Mouse (Mus musculus): Measurements from ENCODE around the gene Dph1. TPM values are rescaled to one million over a fixed set of nuclear protein-coding genes. Genes with fewer than 3 reads are reported as not detected.

The Dph1 gene
- total and polyA plus RNA-seq, 2 experiments from 2014 or later, result 20.2 to 72.1 TPM

GRCm38 (mm10) chr11:75230272-75230760, 39.3 kb upstream of the Dph1 start:
- 93% methylated on average over 6 of the region's 6 CpGs for WGBS
- Histone ChIP-seq H3K36me3 (replicated peaks; ENCODE audit: control insufficient read depth, insufficient read depth, low read length) (no peaks in the 10 kb centered on the region), H3K4me2 (ENCODE audit: low read depth, low read length) (no peak overlapping the region), H3K9ac (replicated peaks; ENCODE audit: low read depth, low read length) (no peak overlapping the region), H3K27ac (ENCODE audit: low read depth) (no peak overlapping the region), H3K4me1 (ENCODE audit: control insufficient read depth, insufficient read depth) (peaks cover 5% of the 10 kb centered on the region), H3K9me3 (replicated peaks; ENCODE audit: control insufficient read depth, low read length) (no peaks in the 10 kb centered on the region), H3K27me3 (ENCODE audit: control insufficient read depth, insufficient read depth, low read length) (0 out of 2 replicates have a peak, but pooled peaks cover 5% of the 10 kb centered on the region), H3K4me3 (ENCODE audit: low read depth, low read length) (no peak overlapping the region)
- ATAC-seq (ENCODE audit: insufficient read depth, low read depth), result no peak
- TF ChIP-seq EP300 (IDR thresholded peaks at IDR 0.05; ENCODE audit: low read depth) (no peak), CTCF (IDR thresholded peaks at IDR 0.05; ENCODE audit: low read depth) (no peak)
- no peak for DNase-seq (ENCODE audit: low spot score)

- Histone ChIP-seq H3K9ac (replicated peaks; ENCODE audit: low read depth, low read length) (no peak overlapping the region), H3K4me1 (ENCODE audit: control insufficient read depth, insufficient read depth) (no peaks in the 10 kb centered on the region), H3K4me2 (ENCODE audit: low read depth, low read length) (no peak overlapping the region), H3K27me3 (ENCODE audit: control insufficient read depth, insufficient read depth, low read length) (no peaks in the 10 kb centered on the region), H3K36me3 (replicated peaks; ENCODE audit: control insufficient read depth, insufficient read depth, low read length) (no peaks in the 10 kb centered on the region), H3K4me3 (ENCODE audit: low read depth, low read length) (no peak overlapping the region), H3K27ac (ENCODE audit: low read depth) (no peak overlapping the region), H3K9me3 (replicated peaks; ENCODE audit: control insufficient read depth, low read length) (no peaks in the 10 kb centered on the region)
- 70% methylated on average over 6 of the region's 6 CpGs for WGBS
- no peak for TF ChIP-seq EP300 (IDR thresholded peaks at IDR 0.05; ENCODE audit: low read depth)
- no peak for TF ChIP-seq CTCF (IDR thresholded peaks at IDR 0.05; ENCODE audit: low read depth)
- ATAC-seq (ENCODE audit: insufficient read depth, low read depth) (no peak), DNase-seq (ENCODE audit: low spot score) (no peak)
Measured at GRCm38 (mm10) chr11:75229289-75229688, 38.2 kb upstream of the Dph1 start.

GRCm38 (mm10) chr11:75227632-75228031, 36.6 kb upstream of the Dph1 start:
- no peak overlapping the region for H3K4me2 ChIP-seq (ENCODE audit: low read depth, low read length)
- no peak overlapping the region for H3K9ac ChIP-seq (replicated peaks; ENCODE audit: low read depth, low read length)
- no peak for DNase-seq (ENCODE audit: low spot score)
- H3K4me1 ChIP-seq (ENCODE audit: control insufficient read depth, insufficient read depth), result no peaks in the 10 kb centered on the region
- TF ChIP-seq CTCF (IDR thresholded peaks at IDR 0.05; ENCODE audit: low read depth) (no peak), EP300 (IDR thresholded peaks at IDR 0.05; ENCODE audit: low read depth) (no peak)
- H3K4me3 ChIP-seq (ENCODE audit: low read depth, low read length), result no peak overlapping the region
- no peaks in the 10 kb centered on the region for H3K9me3 ChIP-seq (replicated peaks; ENCODE audit: control insufficient read depth, low read length)
- no peak overlapping the region for H3K27ac ChIP-seq (ENCODE audit: low read depth)
- H3K36me3 ChIP-seq (replicated peaks; ENCODE audit: control insufficient read depth, insufficient read depth, low read length), result no peaks in the 10 kb centered on the region
- no peaks in the 10 kb centered on the region for H3K27me3 ChIP-seq (ENCODE audit: control insufficient read depth, insufficient read depth, low read length)
- no peak for ATAC-seq (ENCODE audit: insufficient read depth, low read depth)
- 70% methylated on average over 3 of the region's 3 CpGs for WGBS

- 90% methylated on average over 4 of the region's 4 CpGs for WGBS
- no peaks in the 10 kb centered on the region for H3K27me3 ChIP-seq (ENCODE audit: control insufficient read depth, insufficient read depth, low read length)
- DNase-seq (ENCODE audit: low spot score), result no peak
- no peak for ATAC-seq (ENCODE audit: insufficient read depth, low read depth)
- no peaks in the 10 kb centered on the region for H3K4me1 ChIP-seq (ENCODE audit: control insufficient read depth, insufficient read depth)
- H3K9ac ChIP-seq (replicated peaks; ENCODE audit: low read depth, low read length), result no peak overlapping the region
- H3K36me3 ChIP-seq (replicated peaks; ENCODE audit: control insufficient read depth, insufficient read depth, low read length), result no peaks in the 10 kb centered on the region
- H3K4me3 ChIP-seq (ENCODE audit: low read depth, low read length), result no peak overlapping the region
- H3K4me2 ChIP-seq (ENCODE audit: low read depth, low read length), result no peak overlapping the region
- no peaks in the 10 kb centered on the region for H3K9me3 ChIP-seq (replicated peaks; ENCODE audit: control insufficient read depth, low read length)
- H3K27ac ChIP-seq (ENCODE audit: low read depth), result no peak overlapping the region
- TF ChIP-seq EP300 (IDR thresholded peaks at IDR 0.05; ENCODE audit: low read depth), result no peak
Measured at GRCm38 (mm10) chr11:75224835-75225234, 33.8 kb upstream of the Dph1 start.

- TF ChIP-seq CTCF (IDR thresholded peaks at IDR 0.05; ENCODE audit: low read depth) (no peak), EP300 (IDR thresholded peaks at IDR 0.05; ENCODE audit: low read depth) (no peak)
- DNase-seq (ENCODE audit: low spot score) (no peak), ATAC-seq (ENCODE audit: insufficient read depth, low read depth) (no peak)
- Histone ChIP-seq H3K4me1 (ENCODE audit: control insufficient read depth, insufficient read depth) (no peaks in the 10 kb centered on the region), H3K27ac (ENCODE audit: low read depth) (no peak overlapping the region), H3K4me3 (ENCODE audit: low read depth, low read length) (no peak overlapping the region), H3K27me3 (ENCODE audit: control insufficient read depth, insufficient read depth, low read length) (no peaks in the 10 kb centered on the region), H3K36me3 (replicated peaks; ENCODE audit: control insufficient read depth, insufficient read depth, low read length) (no peaks in the 10 kb centered on the region), H3K9me3 (replicated peaks; ENCODE audit: control insufficient read depth, low read length) (no peaks in the 10 kb centered on the region), H3K4me2 (ENCODE audit: low read depth, low read length) (no peak overlapping the region), H3K9ac (replicated peaks; ENCODE audit: low read depth, low read length) (no peak overlapping the region)
- 87% methylated on average over 12 of the region's 12 CpGs for WGBS
Measured at GRCm38 (mm10) chr11:75224062-75224461, 33.0 kb upstream of the Dph1 start.

- Histone ChIP-seq H3K4me2 (ENCODE audit: low read depth, low read length) (no peak overlapping the region), H3K27me3 (ENCODE audit: control insufficient read depth, insufficient read depth, low read length) (no peaks in the 10 kb centered on the region), H3K9ac (replicated peaks; ENCODE audit: low read depth, low read length) (no peak overlapping the region), H3K36me3 (replicated peaks; ENCODE audit: control insufficient read depth, insufficient read depth, low read length) (no peaks in the 10 kb centered on the region), H3K4me3 (ENCODE audit: low read depth, low read length) (no peak overlapping the region), H3K9me3 (replicated peaks; ENCODE audit: control insufficient read depth, low read length) (no peaks in the 10 kb centered on the region), H3K4me1 (ENCODE audit: control insufficient read depth, insufficient read depth) (0 out of 2 replicates have a peak, but pooled peaks cover 5% of the 10 kb centered on the region), H3K27ac (ENCODE audit: low read depth) (no peak overlapping the region)
- whole genome bisulfite sequencing, result 53% methylated on average over 5 of the region's 6 CpGs
- DNase-seq (ENCODE audit: low spot score) (no peak), ATAC-seq (ENCODE audit: insufficient read depth, low read depth) (no peak)
- TF ChIP-seq EP300 (IDR thresholded peaks at IDR 0.05; ENCODE audit: low read depth) (no peak), CTCF (IDR thresholded peaks at IDR 0.05; ENCODE audit: low read depth) (no peak)
Measured at GRCm38 (mm10) chr11:75220517-75221145, 29.6 kb upstream of the Dph1 start.

Measured in heart, postnatal 0 days (tissue).